9 mouse cellular contexts compared by ENCODE assay signal in the genomic region with DNA sequence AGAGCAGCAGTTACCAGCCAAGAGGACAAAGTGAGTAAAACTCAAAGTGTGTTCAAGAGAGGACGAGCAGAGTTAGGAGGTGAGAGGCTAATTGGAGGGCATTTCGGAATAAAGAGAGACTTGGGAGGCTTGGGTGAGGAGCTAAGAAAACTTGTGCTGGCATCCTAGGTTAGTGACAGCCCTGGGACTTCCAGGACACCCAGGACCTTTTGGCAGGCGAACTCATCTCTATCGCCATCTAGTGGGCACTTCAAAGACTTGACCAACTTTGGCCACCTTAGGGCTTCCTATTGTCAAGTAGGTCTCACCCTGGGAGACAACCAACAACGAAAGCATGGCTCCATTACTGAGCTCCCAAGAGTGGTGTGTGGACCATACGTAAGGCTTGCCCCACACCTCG. TPM values are rescaled to one million over a fixed set of nuclear protein-coding genes. Genes with fewer than 3 reads are reported as not detected.
DNase-seq lines count a peak whose midpoint lies in the region; ATAC-seq and TF ChIP-seq lines count a peak whose summit lies in the region.
"Had no signal": no experiment of that assay in that cellular context is flagged by ENCODE, and none has a peak within 500 bp of the region (broad histone marks: within the 10 kb centered on the region; RNA-seq: fewer than 3 reads in every experiment).

No protein-coding gene starts in this region.

- ATAC-seq in hindbrain, embryonic 14.5 days (ENCODE audit: low FRiP score): no peak
- no peak for ATAC-seq in hindbrain, embryonic 16.5 days
- ATAC-seq in neural tube, embryonic 11.5 days (ENCODE audit: insufficient read depth, low FRiP score, low TSS enrichment): 0 out of 2 replicates have a peak, but pooled peaks have one; percentile 32

- DNase-seq in hindbrain, embryonic 14.5 days (ENCODE audit: low spot score): peak; percentile 68
- DNase-seq in ZHBTc4 (ENCODE audit: low read depth, low spot score): peak; percentile 80
- DNase-seq in embryo, embryonic 11 days: peak; percentile 77
- DNase-seq in kidney, postnatal 10 days: peak; percentile 59
- peak; percentile 54 for DNase-seq in neural tube, embryonic 11.5 days (ENCODE audit: low spot score)
- no peak for DNase-seq in right cerebral cortex, postnatal 25 days

- WGBS in hindbrain, embryonic 14.5 days: 18% methylated on average over 7 of the region's 7 CpGs
- WGBS in hindbrain, embryonic 16.5 days: 16% methylated on average over 7 of the region's 7 CpGs
- WGBS in neural tube, embryonic 11.5 days: 18% methylated on average over 7 of the region's 7 CpGs

- H3K4me3 ChIP-seq in hindbrain, embryonic 14.5 days (replicated peaks; ENCODE audit: low read length): no peak overlapping the region
- H3K4me3 ChIP-seq in hindbrain, embryonic 16.5 days (ENCODE audit: low read length): no peak overlapping the region
- H3K4me3 ChIP-seq in C2C12 (ENCODE audit: insufficient read depth, poor library complexity, severe bottlenecking): no peak overlapping the region
- H3K4me3 ChIP-seq in neural tube, embryonic 11.5 days (ENCODE audit: low read depth, low read length): no peak overlapping the region
- H3K4me3 ChIP-seq: midbrain, embryonic 12.5 days had no signal

- H3K9me3 ChIP-seq in hindbrain, embryonic 14.5 days (ENCODE audit: control insufficient read depth, low read length): no peaks in the 10 kb centered on the region
- H3K9me3 ChIP-seq in hindbrain, embryonic 16.5 days (ENCODE audit: control insufficient read depth, low read length): no peaks in the 10 kb centered on the region
- no peaks in the 10 kb centered on the region for H3K9me3 ChIP-seq in neural tube, embryonic 11.5 days (ENCODE audit: control insufficient read depth, low read length)
- H3K9me3 ChIP-seq: midbrain, embryonic 12.5 days had no signal

- peaks cover 12% of the 10 kb centered on the region; the same call in 1 of the 2 replicates for H3K4me1 ChIP-seq in hindbrain, embryonic 14.5 days (replicated peaks; ENCODE audit: control insufficient read depth, insufficient read depth, low read length)
- peaks cover 13% of the 10 kb centered on the region; the same call in 1 of the 2 replicates for H3K4me1 ChIP-seq in hindbrain, embryonic 16.5 days (ENCODE audit: control insufficient read depth, insufficient read depth, low read depth, low read length)
- H3K4me1 ChIP-seq in neural tube, embryonic 11.5 days (ENCODE audit: control insufficient read depth, insufficient read depth, low read length): peaks cover 10% of the 10 kb centered on the region; the same call in 1 of the 2 replicates

- no peaks in the 10 kb centered on the region for H3K79me2 ChIP-seq in C2C12 (ENCODE audit: control insufficient read depth, insufficient read depth)

- H3K36me3 ChIP-seq in hindbrain, embryonic 14.5 days (replicated peaks; ENCODE audit: control insufficient read depth, insufficient read depth): no peaks in the 10 kb centered on the region
- no peaks in the 10 kb centered on the region for H3K36me3 ChIP-seq in hindbrain, embryonic 16.5 days (ENCODE audit: control insufficient read depth, insufficient read depth, low read length)
- no peaks in the 10 kb centered on the region for H3K36me3 ChIP-seq in C2C12 (ENCODE audit: control insufficient read depth, insufficient read depth)
- H3K36me3 ChIP-seq in neural tube, embryonic 11.5 days (ENCODE audit: control insufficient read depth, insufficient read depth, low read length): no peaks in the 10 kb centered on the region
- H3K36me3 ChIP-seq: midbrain, embryonic 12.5 days had no signal

- H3K9ac ChIP-seq in hindbrain, embryonic 14.5 days: no peak overlapping the region
- no peak overlapping the region for H3K9ac ChIP-seq in hindbrain, embryonic 16.5 days (ENCODE audit: low read depth, low read length)
- no peak overlapping the region for H3K9ac ChIP-seq in neural tube, embryonic 11.5 days (ENCODE audit: low read length)
- H3K9ac ChIP-seq: midbrain, embryonic 12.5 days had no signal

- H3K27me3 ChIP-seq in hindbrain, embryonic 14.5 days (ENCODE audit: control insufficient read depth, insufficient read depth, low read length): 0 out of 2 replicates have a peak, but pooled peaks cover 8% of the 10 kb centered on the region
- H3K27me3 ChIP-seq in hindbrain, embryonic 16.5 days (replicated peaks; ENCODE audit: control insufficient read depth, insufficient read depth, low read length): peaks cover 5% of the 10 kb centered on the region
- H3K27me3 ChIP-seq in C2C12 (ENCODE audit: control insufficient read depth, insufficient read depth, insufficient read length): no peaks in the 10 kb centered on the region
- peaks cover 10% of the 10 kb centered on the region for H3K27me3 ChIP-seq in neural tube, embryonic 11.5 days (ENCODE audit: control insufficient read depth, insufficient read depth, low read length)

- H3K4me2 ChIP-seq in hindbrain, embryonic 14.5 days (replicated peaks): no peak overlapping the region
- H3K4me2 ChIP-seq in hindbrain, embryonic 16.5 days (ENCODE audit: low read length): no peak overlapping the region
- no peak overlapping the region for H3K4me2 ChIP-seq in neural tube, embryonic 11.5 days (ENCODE audit: low read depth)
- H3K4me2 ChIP-seq: midbrain, embryonic 12.5 days had no signal

- no peak overlapping the region for H3K27ac ChIP-seq in hindbrain, embryonic 14.5 days
- no peak overlapping the region for H3K27ac ChIP-seq in hindbrain, embryonic 16.5 days (ENCODE audit: low read depth, low read length)
- no peak overlapping the region for H3K27ac ChIP-seq in neural tube, embryonic 11.5 days (ENCODE audit: low read depth, low read length)
- H3K27ac ChIP-seq: midbrain, embryonic 12.5 days had no signal

- no peaks in the 10 kb centered on the region for H3K79me3 ChIP-seq in C2C12 (ENCODE audit: low read depth)

- TF ChIP-seq CTCF in C2C12 (IDR thresholded peaks at IDR 0.05; ENCODE audit: control insufficient read depth, insufficient read depth, insufficient read length): peak; percentile 17

- H3ac ChIP-seq in C2C12 (ENCODE audit: control insufficient read depth, insufficient read length, low read depth): no peak overlapping the region

TF ChIP-seq in C2C12, 6 proteins besides CTCF, POLR2A, EP300 and RAD21:
- TF ChIP-seq MAX (IDR thresholded peaks at IDR 0.05) (no peak), MYOG (IDR thresholded peaks at IDR 0.05; ENCODE audit: control insufficient read depth, extremely low read depth, insufficient read length) (no peak), USF1 (IDR thresholded peaks at IDR 0.05; ENCODE audit: low read depth) (no peak), FOSL1 (IDR thresholded peaks at IDR 0.05; ENCODE audit: insufficient read depth, low read length, poor library complexity, severe bottlenecking) (no peak), MYOD1 (IDR thresholded peaks at IDR 0.05; ENCODE audit: control insufficient read depth, insufficient read length, low read depth) (no peak), CEBPB (IDR thresholded peaks at IDR 0.05; ENCODE audit: low read depth) (no peak)

RNA-seq across cellular contexts. Expression of a gene that starts 28.8 kb away (rescaled TPM):
- 0.40 and 0.59 TPM in 2 replicates for polyA plus RNA-seq in hindbrain, embryonic 14.5 days (2014; fragmentation: Nextera tagmentation; extraction: Ambion mirVana)
- polyA plus RNA-seq in hindbrain, embryonic 16.5 days (2015; fragmentation: Nextera tagmentation; extraction: Ambion mirVana): 0.49 and 0.80 TPM in 2 replicates
- 0.19 TPM for polyA plus RNA-seq in C2C12 (2012; fragmentation: generic; extraction: Trizol)
- 0.45 and 0.57 TPM in 2 replicates for polyA plus RNA-seq in neural tube, embryonic 11.5 days (2014; fragmentation: Nextera tagmentation; extraction: Ambion mirVana)

RNA-seq across cellular contexts. Expression of a gene that starts 29.4 kb away (rescaled TPM):
- 0.22 and 0.32 TPM in 2 replicates for polyA plus RNA-seq in hindbrain, embryonic 14.5 days (2014; fragmentation: Nextera tagmentation; extraction: Ambion mirVana)
- polyA plus RNA-seq in hindbrain, embryonic 16.5 days (2015; fragmentation: Nextera tagmentation; extraction: Ambion mirVana): 0.16 TPM in 1 of 2 replicates, not detected in the other
- not detected for polyA plus RNA-seq in C2C12 (2012; fragmentation: generic; extraction: Trizol)
- not detected in 2 replicates for polyA plus RNA-seq in neural tube, embryonic 11.5 days (2014; fragmentation: Nextera tagmentation; extraction: Ambion mirVana)
- polyA plus RNA-seq: midbrain, embryonic 12.5 days had no signal

RNA-seq across cellular contexts. Expression of a gene that starts 34.0 kb away (rescaled TPM):
- 21.6 and 26.5 TPM in 2 replicates for polyA plus RNA-seq in hindbrain, embryonic 14.5 days (2014; fragmentation: Nextera tagmentation; extraction: Ambion mirVana)
- polyA plus RNA-seq in hindbrain, embryonic 16.5 days (2015; fragmentation: Nextera tagmentation; extraction: Ambion mirVana): 29.2 and 30.4 TPM in 2 replicates
- 8.0 TPM for polyA plus RNA-seq in C2C12 (2012; fragmentation: generic; extraction: Trizol)
- polyA plus RNA-seq in neural tube, embryonic 11.5 days (2014; fragmentation: Nextera tagmentation; extraction: Ambion mirVana): 14.2 and 17.4 TPM in 2 replicates

RNA-seq across cellular contexts. Expression of a gene that starts 38.8 kb away (rescaled TPM):
- 171 and 213 TPM in 2 replicates for polyA plus RNA-seq in hindbrain, embryonic 14.5 days (2014; fragmentation: Nextera tagmentation; extraction: Ambion mirVana)
- 171 and 184 TPM in 2 replicates for polyA plus RNA-seq in hindbrain, embryonic 16.5 days (2015; fragmentation: Nextera tagmentation; extraction: Ambion mirVana)
- polyA plus RNA-seq in C2C12 (2012; fragmentation: generic; extraction: Trizol): 44.7 TPM
- 134 and 135 TPM in 2 replicates for polyA plus RNA-seq in neural tube, embryonic 11.5 days (2014; fragmentation: Nextera tagmentation; extraction: Ambion mirVana)

RNA-seq across cellular contexts. Expression of a gene that starts 47.7 kb away (rescaled TPM):
- polyA plus RNA-seq in hindbrain, embryonic 14.5 days (2014; fragmentation: Nextera tagmentation; extraction: Ambion mirVana): 56.2 and 64.1 TPM in 2 replicates
- polyA plus RNA-seq in hindbrain, embryonic 16.5 days (2015; fragmentation: Nextera tagmentation; extraction: Ambion mirVana): 43.2 and 44.4 TPM in 2 replicates
- polyA plus RNA-seq in C2C12 (2012; fragmentation: generic; extraction: Trizol): 10.7 TPM
- 56.9 and 61.7 TPM in 2 replicates for polyA plus RNA-seq in neural tube, embryonic 11.5 days (2014; fragmentation: Nextera tagmentation; extraction: Ambion mirVana)
